Mouse (Mus musculus): ENCODE data around the gene Tbx2. TPM values are rescaled to one million over a fixed set of nuclear protein-coding genes. Genes with fewer than 3 reads are reported as not detected.

The Tbx2 gene
- total RNA-seq, 2 experiments from 2014 or later: 0.11 TPM; not detected in 1

DNA sequence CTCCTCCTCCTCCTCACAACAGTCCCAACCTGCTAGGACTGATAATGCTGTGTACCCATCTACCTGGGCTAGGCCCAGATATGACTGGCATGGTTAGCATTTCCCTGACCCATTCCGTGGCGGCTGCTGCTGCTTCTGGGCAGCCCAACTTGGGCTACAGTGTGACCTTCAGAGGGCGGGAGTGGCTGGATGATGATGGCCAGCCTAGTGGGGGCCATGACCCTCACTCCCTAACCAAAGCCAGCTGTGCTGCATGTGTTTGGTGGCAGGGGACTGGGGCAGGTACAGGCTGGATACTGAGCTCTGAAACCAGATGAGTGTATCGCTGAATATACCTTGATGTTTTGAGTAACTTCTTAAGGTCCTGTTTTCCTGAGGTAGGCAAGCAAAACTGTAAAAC lies 8.6 kb upstream of the Tbx2 start:
- ATAC-seq (replicated peaks; ENCODE audit: poor library complexity, severe bottlenecking): no peak

DNA sequence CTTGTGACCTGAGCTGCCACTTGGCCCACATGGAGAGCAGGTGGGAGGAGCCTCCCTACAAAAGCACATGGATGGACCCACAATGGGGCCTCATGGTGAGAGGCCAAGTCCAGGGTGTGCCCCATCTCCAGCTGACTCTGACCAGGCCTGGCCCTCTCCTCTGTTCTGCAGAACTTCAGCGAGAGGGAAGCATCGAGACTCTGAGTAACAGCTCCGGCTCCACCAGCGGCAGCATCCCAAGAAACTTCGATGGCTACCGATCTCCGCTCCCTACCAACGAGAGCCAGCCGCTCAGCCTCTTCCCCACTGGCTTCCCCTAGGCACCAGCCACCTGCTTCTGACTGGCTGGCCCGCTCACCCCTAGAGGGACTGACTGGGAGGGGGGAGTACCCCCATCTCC lies 7.3 kb upstream of the Tbx2 start:
- ATAC-seq (replicated peaks; ENCODE audit: poor library complexity, severe bottlenecking): no peak

DNA sequence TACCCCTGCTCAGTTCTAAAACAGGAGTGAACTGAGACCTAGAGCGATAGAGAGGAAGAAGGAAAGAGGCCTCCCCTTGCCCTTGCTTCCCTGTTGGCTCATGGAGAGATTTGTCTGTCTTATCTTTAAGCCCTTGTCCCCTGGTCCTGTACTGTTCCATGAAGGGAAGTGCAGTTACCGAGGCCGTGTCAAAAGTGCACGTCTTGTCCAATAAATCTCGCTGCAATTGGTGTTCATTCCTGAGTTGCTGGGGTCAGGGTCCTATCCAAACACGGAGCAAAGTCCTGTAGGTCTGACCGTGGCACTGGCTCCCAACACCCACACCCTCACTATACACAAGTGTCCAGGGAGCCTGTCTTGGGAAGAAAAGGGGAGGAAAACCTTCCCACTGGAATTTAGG lies 6.5 kb upstream of the Tbx2 start:
- no peak for ATAC-seq (replicated peaks; ENCODE audit: poor library complexity, severe bottlenecking)

DNA sequence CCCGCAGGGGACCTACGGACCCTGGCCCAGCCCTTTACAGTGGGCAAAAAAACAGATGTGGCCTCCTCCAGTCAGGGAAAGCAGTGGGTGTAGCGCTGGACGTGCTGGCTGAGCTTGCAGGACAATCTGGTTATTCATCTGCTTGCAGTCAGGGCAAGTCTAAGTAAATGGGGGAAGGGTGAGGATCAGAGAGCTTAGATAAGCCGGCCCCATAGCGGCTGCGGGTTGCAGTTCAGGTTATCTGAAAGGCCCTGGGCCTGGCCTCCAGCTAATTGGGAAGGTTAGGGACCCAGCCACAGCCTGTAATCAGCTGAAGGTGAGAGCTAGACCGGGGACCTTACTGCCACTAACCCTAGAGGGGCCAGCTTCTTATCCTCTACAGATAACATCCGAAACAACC lies 5.0 kb upstream of the Tbx2 start:
- no peak for ATAC-seq (replicated peaks; ENCODE audit: poor library complexity, severe bottlenecking)

DNA sequence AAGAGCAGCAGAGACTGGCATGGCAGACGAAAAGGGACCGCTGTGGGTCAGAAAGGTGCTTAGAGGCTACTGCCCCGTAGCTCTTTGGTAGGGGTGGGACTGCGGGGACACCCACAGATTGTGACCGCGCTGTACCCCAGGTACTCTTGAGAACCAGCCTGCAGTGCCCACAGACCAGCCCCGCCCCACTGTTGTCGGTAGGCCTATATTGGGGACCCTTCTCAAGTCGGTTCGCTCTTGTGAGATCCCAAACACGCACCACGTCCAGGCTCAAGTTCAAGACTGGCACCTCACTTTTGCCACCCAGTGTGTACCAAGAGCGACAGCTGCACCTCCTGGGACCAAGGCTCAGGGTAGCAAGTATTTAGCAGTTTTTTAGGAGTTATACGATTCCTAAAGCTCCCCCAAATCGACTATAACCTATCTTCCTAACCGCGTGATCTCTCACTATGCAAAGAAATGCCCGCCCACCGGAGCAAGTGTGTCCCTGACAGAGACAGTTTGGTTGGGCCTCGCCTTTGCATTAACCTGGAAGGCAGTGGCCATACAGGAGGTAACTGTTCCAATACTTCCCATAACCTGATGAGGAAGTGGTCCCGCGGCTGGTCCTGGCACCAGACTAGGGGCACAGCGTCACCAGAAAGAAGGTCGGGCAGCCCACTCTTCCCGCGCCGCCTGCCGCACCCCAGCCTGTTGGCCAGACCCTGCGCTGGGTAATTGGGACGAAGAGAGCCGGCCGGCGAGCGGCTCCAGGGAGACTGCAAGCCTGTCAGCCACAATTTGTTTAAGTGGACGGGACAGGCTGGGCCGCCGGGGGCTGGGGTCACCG lies 3.4 kb upstream of the Tbx2 start:
- peak; percentile 52 for ATAC-seq (replicated peaks; ENCODE audit: poor library complexity, severe bottlenecking)

DNA sequence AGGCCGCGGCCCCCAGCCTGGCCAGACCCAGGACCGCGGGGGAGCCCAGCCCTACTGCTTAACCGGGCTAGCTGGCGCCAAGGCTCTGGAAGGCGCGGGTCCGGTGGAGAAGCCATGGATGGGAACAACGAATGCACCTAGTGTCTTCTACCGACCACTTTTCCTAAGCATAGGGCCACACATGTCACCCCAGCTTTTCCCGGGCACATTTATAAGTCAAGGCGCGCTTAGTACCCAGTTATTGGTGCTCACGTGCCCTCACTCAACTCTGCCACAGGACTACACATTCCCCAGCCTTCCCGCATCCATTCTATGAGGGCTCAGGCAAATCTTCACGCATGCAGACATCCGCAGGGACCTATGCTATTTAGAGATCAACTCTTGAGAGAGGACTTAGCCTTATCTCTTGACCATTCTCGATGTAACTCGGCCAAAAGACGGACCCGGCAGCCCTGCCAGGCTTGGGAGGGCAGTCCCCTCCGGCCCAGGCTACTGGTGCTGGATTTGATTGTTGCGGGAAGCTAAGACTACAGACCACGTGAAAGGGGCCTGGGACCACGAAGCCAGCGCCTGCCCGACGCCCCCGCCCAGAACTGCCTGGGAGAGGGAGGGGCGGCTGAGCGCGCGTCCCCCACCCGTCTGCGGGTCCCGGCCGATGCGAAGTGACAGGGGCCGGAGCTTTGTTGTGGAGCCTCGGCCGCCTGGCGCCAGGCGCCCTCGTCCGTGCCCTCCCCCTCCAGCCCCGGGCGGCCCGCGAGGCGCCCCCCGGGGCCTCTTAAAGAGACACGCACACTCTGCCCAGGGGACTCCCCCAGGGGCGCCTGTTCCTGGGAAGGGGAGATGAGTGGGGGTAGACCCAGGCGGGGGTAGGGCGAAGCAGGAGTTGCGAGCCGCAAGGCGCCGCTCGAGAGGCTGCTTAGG lies 2.6 kb upstream of the Tbx2 start:
- no peak for ATAC-seq (replicated peaks; ENCODE audit: poor library complexity, severe bottlenecking)

DNA sequence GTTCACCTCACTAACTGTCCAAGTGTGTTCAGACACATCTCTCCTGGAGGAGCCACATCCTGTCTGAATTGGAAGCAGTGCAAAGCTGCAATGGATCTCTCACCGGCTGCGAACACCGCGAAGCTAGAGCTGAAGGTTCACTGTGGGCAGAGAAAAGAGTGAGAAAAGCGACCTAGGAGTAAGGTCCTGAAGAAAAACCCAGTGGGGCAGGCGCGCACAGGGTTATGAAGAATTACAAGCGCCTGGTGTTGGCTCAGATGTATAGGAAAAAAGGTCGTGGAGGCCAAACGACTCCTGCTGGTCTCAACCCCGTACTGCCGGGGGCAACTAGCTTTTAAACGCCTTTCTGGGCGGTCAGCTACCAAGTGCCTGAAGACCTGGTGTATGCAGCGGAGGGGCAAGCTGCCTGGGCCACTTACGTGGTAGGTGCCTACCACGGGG lies 1.4 kb upstream of the Tbx2 start:
- ATAC-seq (replicated peaks; ENCODE audit: poor library complexity, severe bottlenecking): peak; percentile 40

DNA sequence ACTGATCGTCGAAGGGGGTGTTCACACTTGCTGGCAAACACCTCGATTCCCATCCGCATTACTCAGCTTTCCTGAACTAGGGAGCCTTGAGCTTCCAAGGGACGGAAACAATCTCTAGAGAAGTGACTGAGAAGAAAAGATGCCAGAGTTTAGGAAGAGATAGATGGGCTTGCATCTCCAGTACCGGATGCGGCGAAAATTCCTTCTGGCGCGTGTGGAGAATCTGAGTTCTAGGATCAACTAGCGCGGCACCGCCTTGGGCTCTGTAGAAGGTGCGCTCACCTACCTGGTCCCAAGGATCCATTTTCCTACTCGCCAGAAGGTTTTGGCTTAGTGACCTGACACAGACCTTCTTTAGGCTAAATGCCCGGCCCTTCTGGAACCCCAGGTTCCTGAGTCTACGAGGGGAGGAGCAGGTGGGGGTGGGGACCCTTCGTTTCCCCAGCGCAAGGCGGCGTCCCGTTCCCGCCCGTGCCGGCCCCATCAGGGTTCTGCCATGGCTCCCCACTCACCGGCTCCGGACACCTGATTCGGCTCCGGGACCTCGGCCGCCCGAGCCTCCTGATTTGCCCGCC lies 608 bp upstream of the Tbx2 start:
- ATAC-seq (replicated peaks; ENCODE audit: poor library complexity, severe bottlenecking): no peak

DNA sequence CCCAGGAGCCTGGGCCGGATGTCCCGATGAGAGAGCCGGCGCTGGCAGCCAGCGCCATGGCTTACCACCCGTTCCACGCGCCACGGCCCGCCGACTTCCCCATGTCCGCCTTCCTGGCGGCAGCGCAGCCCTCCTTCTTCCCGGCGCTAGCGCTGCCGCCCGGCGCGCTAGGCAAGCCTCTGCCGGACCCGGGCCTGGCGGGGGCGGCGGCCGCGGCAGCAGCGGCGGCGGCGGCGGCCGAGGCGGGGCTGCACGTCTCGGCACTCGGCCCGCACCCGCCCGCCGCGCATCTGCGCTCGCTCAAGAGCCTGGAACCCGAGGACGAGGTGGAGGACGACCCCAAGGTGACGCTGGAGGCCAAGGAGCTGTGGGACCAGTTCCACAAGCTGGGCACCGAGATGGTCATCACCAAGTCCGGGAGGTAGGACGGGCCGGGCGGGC lies 750 bp downstream of the Tbx2 start:
- ATAC-seq (replicated peaks; ENCODE audit: poor library complexity, severe bottlenecking): peak; percentile 15; the same call in 1 of the 2 replicates

DNA sequence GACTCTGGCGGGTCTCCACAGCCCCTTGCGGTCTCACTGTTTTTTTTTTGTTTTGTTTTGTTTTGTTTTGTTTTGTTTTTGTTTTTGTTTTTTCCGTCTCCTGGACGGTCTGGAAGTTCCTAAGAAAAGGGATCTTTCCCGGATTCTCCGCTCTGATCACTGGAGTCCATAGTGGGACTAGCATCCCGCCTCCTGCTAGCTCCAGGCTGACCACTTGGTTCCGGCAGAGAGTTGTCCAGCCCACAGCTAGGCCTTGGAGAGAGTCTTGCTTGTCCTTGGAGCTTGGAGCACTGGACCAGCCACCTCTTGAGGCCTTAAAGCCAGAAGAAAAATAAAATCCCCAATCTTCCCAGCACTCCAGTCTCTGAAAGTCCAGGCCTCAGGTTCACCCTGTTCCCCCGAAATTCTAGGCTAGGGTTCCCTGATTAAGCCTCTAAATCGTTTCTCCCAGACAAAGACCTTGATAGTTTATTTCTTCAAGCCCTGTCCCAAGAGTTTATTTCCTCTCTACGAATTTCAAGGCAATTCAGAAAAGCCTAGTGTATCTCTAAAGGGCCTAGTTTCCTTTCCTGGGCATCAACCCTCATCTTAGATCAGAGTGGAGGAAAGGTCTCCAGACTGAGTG lies 1.5 kb downstream of the Tbx2 start:
- no peak for ATAC-seq (replicated peaks; ENCODE audit: poor library complexity, severe bottlenecking)

DNA sequence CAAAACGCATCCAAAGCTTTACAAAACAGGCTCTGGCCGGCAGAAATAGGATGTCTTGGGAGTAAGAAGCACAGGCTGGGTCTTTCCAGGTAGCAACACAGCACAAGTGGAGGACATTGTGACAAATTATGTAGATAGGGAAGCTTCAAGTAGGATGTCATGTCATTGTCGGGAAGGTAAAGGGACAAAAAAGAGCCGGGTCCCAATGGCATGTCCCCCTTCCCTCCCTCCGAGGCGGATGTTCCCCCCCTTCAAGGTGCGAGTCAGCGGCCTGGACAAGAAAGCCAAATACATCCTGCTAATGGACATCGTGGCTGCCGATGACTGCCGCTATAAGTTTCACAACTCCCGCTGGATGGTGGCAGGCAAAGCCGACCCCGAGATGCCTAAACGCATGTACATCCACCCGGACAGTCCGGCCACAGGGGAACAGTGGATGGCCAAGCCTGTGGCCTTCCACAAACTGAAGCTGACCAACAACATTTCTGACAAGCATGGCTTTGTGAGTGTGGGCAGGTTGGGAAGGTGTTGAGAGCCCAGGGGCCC lies 2.1 kb downstream of the Tbx2 start:
- ATAC-seq (replicated peaks; ENCODE audit: poor library complexity, severe bottlenecking): no peak

DNA sequence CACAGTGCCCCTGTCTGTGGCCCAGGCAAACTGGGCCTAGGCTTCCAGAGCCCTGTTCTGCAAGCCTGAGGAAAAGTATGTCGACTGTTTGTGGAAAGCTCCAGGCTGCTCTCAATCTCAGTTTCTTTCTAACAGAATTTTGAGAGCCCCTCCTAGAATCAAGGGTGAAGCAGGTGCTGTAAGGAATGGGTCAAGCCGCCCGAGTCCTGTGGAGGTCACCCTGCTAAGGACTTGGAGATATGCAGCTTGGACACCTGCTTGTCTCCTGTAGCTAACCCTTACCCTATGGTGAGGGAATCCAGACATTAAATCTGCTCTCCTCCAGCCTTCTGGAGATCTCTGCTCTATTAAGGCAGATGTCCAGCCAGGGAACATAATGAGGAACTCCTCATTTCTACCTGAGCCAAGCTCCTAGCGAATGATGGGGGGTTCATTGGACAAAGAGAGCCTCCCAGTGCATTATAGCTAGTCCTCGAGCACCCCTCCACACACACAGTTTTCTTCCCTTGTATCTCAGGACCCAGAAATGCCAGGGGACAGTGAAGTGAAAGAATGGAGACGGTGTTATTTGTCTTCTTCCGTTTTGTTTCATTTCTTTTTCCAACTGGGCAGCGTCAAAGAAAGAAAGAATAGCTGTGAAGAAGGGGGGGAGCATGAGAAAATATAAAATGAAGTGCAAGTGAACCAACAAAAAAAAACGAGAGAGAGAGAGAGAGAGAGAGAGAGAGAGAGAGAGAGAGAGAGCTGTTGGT lies 2.8 kb downstream of the Tbx2 start:
- no peak for ATAC-seq (replicated peaks; ENCODE audit: poor library complexity, severe bottlenecking)

DNA sequence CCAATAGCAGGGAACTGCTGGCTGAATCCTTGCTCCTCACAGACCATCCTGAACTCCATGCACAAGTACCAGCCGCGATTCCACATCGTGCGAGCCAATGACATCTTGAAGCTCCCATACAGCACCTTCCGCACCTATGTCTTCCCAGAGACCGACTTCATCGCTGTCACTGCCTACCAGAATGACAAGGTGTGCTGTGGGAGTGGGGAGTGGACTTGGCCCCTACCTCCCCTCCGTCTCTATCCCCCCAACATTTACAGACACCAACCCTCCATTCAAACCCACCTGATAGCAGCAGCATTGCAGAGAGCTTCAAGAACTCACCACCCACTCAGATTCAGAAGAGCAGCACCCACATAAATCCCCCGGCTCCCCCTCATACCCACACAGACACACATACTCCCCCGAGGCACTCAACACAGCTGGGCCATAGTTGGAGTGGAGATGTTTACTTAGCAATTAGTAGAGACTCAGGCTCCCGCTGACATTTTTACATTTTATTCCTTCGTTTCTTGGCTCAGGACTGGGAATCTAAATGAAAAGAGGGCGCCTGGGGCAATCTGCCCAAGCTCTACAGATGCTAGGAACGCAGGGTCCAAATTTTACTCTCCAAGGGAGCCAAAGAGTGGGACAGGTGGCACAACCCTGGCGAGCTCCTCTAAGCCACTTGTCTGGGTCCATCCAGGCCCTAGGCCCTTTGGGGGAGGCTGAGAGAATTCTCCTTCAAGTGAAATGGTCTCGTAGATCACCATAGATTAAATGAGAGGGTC lies 3.6 kb downstream of the Tbx2 start:
- no peak for ATAC-seq (replicated peaks; ENCODE audit: poor library complexity, severe bottlenecking)

DNA sequence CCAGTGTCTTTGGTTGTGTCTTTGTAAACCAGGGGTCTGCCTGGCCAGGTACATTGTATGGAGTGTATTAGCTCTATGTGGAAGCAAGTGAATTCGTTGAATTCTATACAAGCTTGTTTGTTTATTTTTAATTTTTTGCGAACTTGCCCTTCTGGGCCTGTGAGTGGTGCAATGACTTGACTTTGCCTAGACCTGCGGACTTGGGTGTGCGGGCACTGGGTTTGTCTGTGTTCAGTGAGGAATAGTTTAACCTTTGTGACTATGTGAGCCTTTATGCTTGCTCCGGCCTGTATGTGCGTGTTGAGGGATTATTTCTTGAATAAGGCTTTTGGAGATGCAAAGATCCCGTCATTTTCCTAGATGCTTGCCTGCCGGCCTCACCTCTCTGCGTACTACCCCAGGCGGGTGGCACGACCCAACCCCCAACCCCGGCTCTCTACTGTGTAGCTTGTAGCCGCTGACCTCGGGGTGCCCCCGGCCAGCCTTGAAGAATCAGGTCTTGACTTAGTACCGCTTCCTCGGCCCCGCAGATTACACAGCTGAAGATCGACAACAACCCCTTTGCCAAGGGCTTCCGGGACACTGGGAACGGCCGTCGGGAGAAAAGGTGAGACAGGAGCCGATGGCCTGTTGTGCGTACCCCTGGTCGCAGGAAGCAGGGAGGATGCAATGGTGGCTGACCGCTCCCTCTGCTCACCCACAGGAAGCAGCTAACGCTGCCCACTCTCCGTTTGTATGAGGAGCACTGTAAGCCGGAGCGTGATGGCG lies 4.4 kb downstream of the Tbx2 start:
- ATAC-seq (replicated peaks; ENCODE audit: poor library complexity, severe bottlenecking): no peak

DNA sequence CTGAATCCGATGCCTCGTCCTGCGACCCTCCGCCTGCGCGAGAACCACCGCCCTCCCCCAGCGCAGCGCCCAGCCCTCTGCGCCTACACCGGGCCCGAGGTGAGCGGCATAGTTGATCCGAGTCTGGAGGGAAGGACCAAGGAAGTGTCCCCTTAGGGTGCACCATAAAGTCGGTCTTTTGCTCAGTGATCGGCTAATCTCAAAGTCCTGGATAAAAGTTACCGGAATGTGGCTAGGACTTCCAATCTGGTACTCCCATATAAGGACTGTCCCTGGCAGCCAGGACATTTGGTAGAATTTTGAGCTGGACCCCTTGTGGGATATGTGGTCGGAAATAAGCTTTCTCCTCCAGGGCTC lies 4.9 kb downstream of the Tbx2 start:
- no peak for ATAC-seq (replicated peaks; ENCODE audit: poor library complexity, severe bottlenecking)

DNA sequence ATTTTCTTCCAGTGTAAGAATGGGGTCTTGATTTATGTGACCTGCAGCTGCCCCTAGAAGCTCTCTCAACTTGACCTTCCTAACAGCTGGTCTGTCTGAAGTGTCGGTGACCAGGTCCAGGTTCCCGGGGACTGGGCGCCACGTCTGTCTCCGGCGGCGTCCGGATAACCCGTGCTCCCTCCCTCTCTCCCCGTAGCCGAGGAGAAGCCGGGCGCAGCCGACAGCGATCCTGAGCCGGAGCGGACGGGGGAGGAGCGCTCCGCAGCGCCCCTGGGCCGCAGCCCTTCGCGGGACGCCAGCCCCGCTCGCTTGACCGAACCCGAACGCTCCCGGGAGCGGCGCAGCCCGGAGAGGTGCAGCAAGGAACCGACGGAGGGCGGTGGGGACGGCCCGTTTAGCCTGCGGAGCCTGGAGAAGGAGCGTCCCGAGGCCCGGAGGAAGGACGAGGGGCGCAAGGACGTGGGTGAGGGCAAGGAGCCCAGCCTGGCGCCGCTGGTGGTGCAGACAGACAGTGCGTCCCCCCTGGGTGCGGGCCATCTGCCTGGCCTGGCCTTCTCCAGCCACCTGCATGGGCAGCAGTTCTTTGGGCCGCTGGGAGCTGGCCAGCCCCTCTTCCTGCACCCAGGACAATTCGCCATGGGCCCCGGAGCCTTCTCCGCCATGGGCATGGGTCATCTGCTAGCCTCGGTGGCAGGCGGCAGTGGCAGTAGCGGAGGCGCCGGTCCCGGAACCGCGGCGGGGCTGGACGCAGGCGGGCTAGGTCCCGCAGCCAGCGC lies 5.5 kb downstream of the Tbx2 start:
- ATAC-seq (replicated peaks; ENCODE audit: poor library complexity, severe bottlenecking): no peak
